Mouse (Mus musculus) lung, postnatal 25 days (tissue): ENCODE measurements around the gene Eomes.

Experiments used
- DNase-seq: peaks from one replicate; pipeline ENCODE4 v3.0.0; 2022; ENCODE audit warnings: low spot score

Eomes gene

GRCm38 (mm10) chr9:118488138-118488895, 10.3 kb downstream of the Eomes start:
- DNase-seq: peak; percentile 59

GRCm38 (mm10) chr9:118488896-118489578, 11.0 kb downstream of the Eomes start:
- no peak for DNase-seq

GRCm38 (mm10) chr9:118489579-118490019, 11.6 kb downstream of the Eomes start:
- DNase-seq: peak; percentile 69

- DNase-seq: no peak
These were observed 13.2 kb downstream of the Eomes start for GRCm38 (mm10) chr9:118491195-118491594.

- no peak for DNase-seq
These were observed 15.1 kb downstream of the Eomes start for GRCm38 (mm10) chr9:118492932-118493698.

- no peak for DNase-seq
These were observed 16.1 kb downstream of the Eomes start for GRCm38 (mm10) chr9:118494106-118494505.

GRCm38 (mm10) chr9:118495933-118496332, 17.9 kb downstream of the Eomes start:
- no peak for DNase-seq

- no peak for DNase-seq
These were observed 18.9 kb downstream of the Eomes start for GRCm38 (mm10) chr9:118496952-118497351.

- no peak for DNase-seq
These were observed 20.0 kb downstream of the Eomes start for GRCm38 (mm10) chr9:118498061-118498460.

- no peak for DNase-seq
These were observed 23.0 kb downstream of the Eomes start for GRCm38 (mm10) chr9:118500963-118501362.

GRCm38 (mm10) chr9:118504656-118505055, 26.6 kb downstream of the Eomes start:
- no peak for DNase-seq

GRCm38 (mm10) chr9:118506020-118506403, 28.0 kb downstream of the Eomes start, which contains the start of gene Golga4:
Gene Golga4, plus strand, starts transcription at chr9:118506267.
- DNase-seq: peak; percentile 89

- DNase-seq: no peak
These were observed 28.6 kb downstream of the Eomes start for GRCm38 (mm10) chr9:118506404-118507231.

GRCm38 (mm10) chr9:118507552-118507951, 29.5 kb downstream of the Eomes start:
- DNase-seq: no peak

GRCm38 (mm10) chr9:118508601-118509000, 30.6 kb downstream of the Eomes start:
- no peak for DNase-seq

GRCm38 (mm10) chr9:118510941-118511690, 33.1 kb downstream of the Eomes start:
- no peak for DNase-seq

- DNase-seq: peak; percentile 31
These were observed 34.7 kb downstream of the Eomes start for GRCm38 (mm10) chr9:118512681-118513233.

GRCm38 (mm10) chr9:118515476-118515875, 37.5 kb downstream of the Eomes start:
- no peak for DNase-seq

- DNase-seq: no peak
These were observed 38.1 kb downstream of the Eomes start for GRCm38 (mm10) chr9:118516162-118516561.

- DNase-seq: no peak
These were observed 39.6 kb downstream of the Eomes start for GRCm38 (mm10) chr9:118517619-118518018.

- no peak for DNase-seq
These were observed 41.1 kb downstream of the Eomes start for GRCm38 (mm10) chr9:118519101-118519500.
